Mouse (Mus musculus) stomach, postnatal 0 days (tissue): ENCODE measurements around the gene Pcsk2. TPM values are rescaled to one million over a fixed set of nuclear protein-coding genes. Genes with fewer than 3 reads are reported as not detected.

Experiments used
- ATAC-seq: fragments of 200-750 bp; cut with Nextera tagmentation; 2 replicates; pipeline ENCODE4 v1.8.0; 2017; ENCODE audit not compliant: low FRiP score, low TSS enrichment
- DNase-seq: peaks from one replicate; pipeline ENCODE4 v3.0.0-alpha.2; 2016; ENCODE audit warnings: low spot score
- H3K27ac ChIP-seq: fragments of 300-500 bp; sonication (generic); replicated peaks from 2 replicates; pipeline ENCODE4 v1.5.1; 2014; ENCODE audit warnings: mild to moderate bottlenecking, control low read depth
- H3K27me3 ChIP-seq: fragments of 300-500 bp; sonication (generic); 2 replicates; pipeline ENCODE4 v1.6.1; 2014; ENCODE audit warnings: low read length; ENCODE audit not compliant: control insufficient read depth, insufficient read depth
- H3K36me3 ChIP-seq: fragments of 300-500 bp; sonication (generic); 2 replicates; pipeline ENCODE4 v1.6.1; 2014; ENCODE audit warnings: low read length, mixed read lengths; ENCODE audit not compliant: control insufficient read depth, insufficient read depth
- H3K4me1 ChIP-seq: fragments of 300-500 bp; sonication (generic); replicated peaks from 2 replicates; pipeline ENCODE4 v1.6.1; 2014; ENCODE audit warnings: antibody characterized with exemption; ENCODE audit not compliant: control insufficient read depth, insufficient read depth
- H3K4me2 ChIP-seq: fragments of 300-500 bp; sonication (generic); replicated peaks from 2 replicates; pipeline ENCODE4 v1.6.1; 2014; ENCODE audit warnings: low read depth, mild to moderate bottlenecking, control low read depth, moderate library complexity
- H3K4me3 ChIP-seq: fragments of 300-500 bp; sonication (generic); 2 replicates; pipeline ENCODE4 v1.5.1; 2014; ENCODE audit warnings: low read depth, low read length, control low read depth
- H3K9ac ChIP-seq: fragments of 300-500 bp; sonication (generic); 2 replicates; pipeline ENCODE4 v1.6.1; 2014; ENCODE audit warnings: mild to moderate bottlenecking, low read length, control low read depth, mixed read lengths
- H3K9me3 ChIP-seq: fragments of 300-500 bp; sonication (generic); 2 replicates; pipeline ENCODE4 v1.6.1; 2016; ENCODE audit warnings: low read length; ENCODE audit not compliant: control insufficient read depth
- CTCF ChIP-seq: IDR thresholded peaks from 2 replicates; pipeline ENCODE4 v1.5.1; 2016; ENCODE audit warnings: antibody characterized with exemption, low read depth, mild to moderate bottlenecking, moderate library complexity
- EP300 ChIP-seq: optimal IDR thresholded peaks from 2 replicates; pipeline ENCODE3; 2016; ENCODE audit warnings: antibody characterized with exemption
- WGBS: fragments of 180-500 bp; shearing (Covaris S2); extraction: QIAGEN DNeasy Blood & Tissue Kit; methylation state at CpG from one replicate; pipeline ENCODE4 v1.1.7; 2014; 5-methylcytosine and 5-hydroxymethylcytosine counted together
- polyA plus RNA-seq: library from polyadenylated mRNA; unstranded; fragments of >200 nt; fragmentation: Nextera tagmentation; extraction: Ambion mirVana; gene quantifications from 2 replicates; pipeline ENCODE4 v1.2.1, GENCODE M21; 2015

The Pcsk2 gene
- polyA plus RNA-seq, 1 experiment from 2014 or later = 0.80 TPM

DNA sequence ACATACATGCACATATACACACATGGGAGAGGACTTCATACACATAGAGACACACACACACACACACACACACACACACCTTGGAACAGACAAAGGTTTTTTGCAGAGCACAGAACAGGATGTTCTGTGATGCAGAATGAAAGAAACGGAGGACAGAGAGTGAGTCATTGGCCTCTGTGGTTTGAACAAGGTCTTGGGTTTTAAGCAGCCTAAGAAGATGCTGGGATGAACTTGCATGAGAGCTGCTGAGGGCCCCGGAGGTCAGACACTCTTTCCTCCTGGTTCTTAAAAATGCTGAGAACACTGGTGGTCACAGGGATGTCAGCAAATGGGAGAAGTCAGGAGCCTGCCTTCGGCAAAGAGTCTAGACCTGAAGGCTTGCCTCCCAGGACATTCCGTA lies 178.1 kb downstream of the Pcsk2 start:
- ATAC-seq = no peak

DNA sequence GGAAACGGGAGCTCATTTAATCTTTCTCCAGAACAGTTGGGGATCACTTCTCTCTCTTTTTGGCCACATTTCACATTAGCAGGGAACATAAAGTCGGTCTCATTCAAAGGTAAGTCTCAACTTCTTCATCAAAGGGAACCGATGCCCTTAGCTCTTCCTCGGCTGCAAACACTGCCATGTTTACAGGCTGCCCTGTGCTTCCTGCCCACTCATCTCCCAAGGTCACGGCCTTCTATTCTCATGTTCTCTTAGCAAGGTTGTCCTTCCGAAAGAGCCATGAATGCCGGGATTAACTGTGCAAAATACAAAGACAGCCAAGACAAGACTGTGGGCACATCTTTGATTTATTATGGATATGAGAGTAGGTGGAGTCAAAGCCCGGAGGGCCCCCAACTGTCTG lies 178.8 kb downstream of the Pcsk2 start:
- ATAC-seq = no peak
- no peak for DNase-seq

More for the DNA sequence above, 178.1 kb downstream of the Pcsk2 start:
- no peaks in the 10 kb centered on the region for H3K27me3 ChIP-seq
- no peaks in the 10 kb centered on the region for H3K36me3 ChIP-seq
- TF ChIP-seq EP300 = no peak
- no peak for TF ChIP-seq CTCF
- no peaks in the 10 kb centered on the region for H3K9me3 ChIP-seq
- no peaks in the 10 kb centered on the region for H3K4me1 ChIP-seq
- H3K9ac ChIP-seq = no peak overlapping the region
- H3K4me3 ChIP-seq = no peak overlapping the region
- no peak for DNase-seq
- no peak overlapping the region for H3K4me2 ChIP-seq
- WGBS = 71% methylated on average over 4 of the region's 4 CpGs
- H3K27ac ChIP-seq = no peak overlapping the region

GRCm38 (mm10) chr2:143732501-143732900 lies 186.5 kb downstream of the Pcsk2 start:
- ATAC-seq (no peak), DNase-seq (no peak)
- TF ChIP-seq EP300 = no peak
- TF ChIP-seq CTCF = no peak
- no peak overlapping the region for H3K4me2 ChIP-seq
- no peaks in the 10 kb centered on the region for H3K9me3 ChIP-seq
- no peaks in the 10 kb centered on the region for H3K4me1 ChIP-seq
- H3K36me3 ChIP-seq = no peaks in the 10 kb centered on the region
- H3K27ac ChIP-seq = no peak overlapping the region
- WGBS = 71% methylated on average over 10 of the region's 10 CpGs
- H3K9ac ChIP-seq = no peak overlapping the region
- H3K4me3 ChIP-seq = no peak overlapping the region
- no peaks in the 10 kb centered on the region for H3K27me3 ChIP-seq

More for the DNA sequence above, 178.8 kb downstream of the Pcsk2 start:
- Histone ChIP-seq H3K9ac (no peak overlapping the region), H3K4me2 (no peak overlapping the region), H3K9me3 (no peaks in the 10 kb centered on the region), H3K27me3 (no peaks in the 10 kb centered on the region), H3K4me1 (no peaks in the 10 kb centered on the region), H3K4me3 (no peak overlapping the region), H3K36me3 (no peaks in the 10 kb centered on the region), H3K27ac (no peak overlapping the region)
- 56% methylated on average over 8 of the region's 8 CpGs for WGBS
- TF ChIP-seq EP300 (no peak), CTCF (no peak)

DNA sequence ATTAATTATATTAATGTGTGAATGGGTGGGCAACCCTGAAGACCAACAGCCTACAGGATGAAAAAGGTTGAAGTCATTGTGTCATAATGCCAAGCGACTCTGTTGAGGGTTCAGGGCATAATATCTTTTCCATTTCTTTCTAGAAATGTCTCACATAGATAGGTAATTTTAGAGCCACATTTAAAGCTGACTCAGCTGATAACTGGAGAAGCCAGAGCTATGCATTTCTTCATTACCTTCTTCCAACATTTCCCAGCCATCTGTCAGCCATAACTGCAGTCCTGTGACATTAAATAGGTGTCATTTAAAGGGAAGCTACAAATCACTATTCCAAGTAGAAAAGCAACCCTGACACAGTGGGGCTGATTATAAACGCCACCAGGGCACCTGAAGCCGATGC lies 189.5 kb downstream of the Pcsk2 start:
- no peak for ATAC-seq
- WGBS = 73% methylated on average over 3 of the region's 3 CpGs

DNA sequence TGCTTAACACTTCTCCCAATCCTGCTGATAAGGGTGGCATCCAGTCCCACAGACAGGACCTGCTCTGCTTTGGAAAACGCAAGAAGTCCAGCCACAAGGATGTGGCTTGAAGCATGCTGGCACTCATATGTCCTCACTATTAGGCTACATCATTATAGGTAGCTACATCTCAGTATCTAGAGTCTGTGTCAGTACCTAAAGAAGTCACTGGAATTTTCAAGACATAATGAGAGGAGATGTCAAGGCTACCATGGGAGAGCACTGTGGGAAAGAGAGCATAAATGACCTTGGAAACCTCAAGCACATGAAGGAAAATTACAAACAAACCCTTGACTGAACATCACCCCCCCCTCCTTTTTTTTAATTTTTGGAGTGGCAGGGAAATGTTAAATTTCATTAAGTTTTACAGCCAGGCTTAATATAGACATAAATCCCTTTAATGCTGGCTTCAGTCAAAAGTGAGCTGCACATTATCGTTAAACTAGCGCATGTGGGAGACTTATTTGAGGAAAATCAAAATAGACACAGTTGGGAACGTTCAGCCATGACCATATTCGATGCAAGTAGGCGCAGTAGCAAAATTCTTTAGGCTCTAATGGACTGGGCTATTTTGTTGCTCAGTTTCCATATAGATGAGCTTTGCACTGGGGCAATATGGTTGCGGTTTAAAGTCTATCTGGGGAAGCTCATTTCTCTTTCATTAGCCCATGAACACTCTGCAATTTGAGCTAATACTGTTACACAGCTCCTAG lies 193.7 kb downstream of the Pcsk2 start:
- TF ChIP-seq EP300 = no peak
- TF ChIP-seq CTCF = no peak
- Histone ChIP-seq H3K4me2 (no peak overlapping the region), H3K27ac (no peak overlapping the region), H3K27me3 (no peaks in the 10 kb centered on the region), H3K9ac (no peak overlapping the region), H3K4me1 (no peaks in the 10 kb centered on the region), H3K4me3 (no peak overlapping the region), H3K36me3 (no peaks in the 10 kb centered on the region), H3K9me3 (no peaks in the 10 kb centered on the region)
- ATAC-seq = no peak
- 81% methylated on average over 7 of the region's 7 CpGs for WGBS
- no peak for DNase-seq

More for the DNA sequence above, 189.5 kb downstream of the Pcsk2 start:
- Histone ChIP-seq H3K9me3 (no peaks in the 10 kb centered on the region), H3K4me3 (no peak overlapping the region), H3K27ac (no peak overlapping the region), H3K4me1 (no peaks in the 10 kb centered on the region), H3K9ac (no peak overlapping the region), H3K27me3 (no peaks in the 10 kb centered on the region), H3K36me3 (no peaks in the 10 kb centered on the region), H3K4me2 (no peak overlapping the region)
- TF ChIP-seq EP300 (no peak), CTCF (no peak)
- DNase-seq = no peak

DNA sequence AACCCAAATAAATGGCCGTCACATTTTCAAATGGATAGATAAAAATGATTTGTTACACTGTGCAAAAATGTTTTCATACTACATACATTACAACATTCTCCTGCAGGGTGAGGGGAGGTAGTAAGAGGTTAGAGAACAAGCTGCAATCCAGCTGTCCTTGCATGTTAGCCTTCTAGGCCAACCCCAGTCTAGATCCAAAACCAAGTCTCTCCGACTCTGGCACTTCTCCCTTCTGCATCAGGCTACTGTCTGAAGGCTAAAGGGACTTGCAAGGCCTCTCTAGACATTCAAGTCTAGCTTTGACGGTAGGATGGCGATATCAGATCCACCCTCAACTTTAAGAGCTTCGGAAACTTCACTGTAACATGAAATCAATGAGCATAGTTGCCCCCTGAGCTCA lies 196.5 kb downstream of the Pcsk2 start:
- no peaks in the 10 kb centered on the region for H3K27me3 ChIP-seq
- H3K4me1 ChIP-seq = no peaks in the 10 kb centered on the region
- no peak for TF ChIP-seq CTCF
- TF ChIP-seq EP300 = no peak
- no peak overlapping the region for H3K9ac ChIP-seq
- ATAC-seq (no peak), DNase-seq (no peak)
- H3K9me3 ChIP-seq = no peaks in the 10 kb centered on the region
- 77% methylated on average over 5 of the region's 5 CpGs for WGBS
- H3K36me3 ChIP-seq = no peaks in the 10 kb centered on the region
- no peak overlapping the region for H3K4me3 ChIP-seq
- H3K27ac ChIP-seq = no peak overlapping the region
- H3K4me2 ChIP-seq = no peak overlapping the region
